Mouse (Mus musculus) forebrain, embryonic 15.5 days (tissue): ENCODE data around the gene Slc4a4. TPM values are rescaled to one million over a fixed set of nuclear protein-coding genes. Genes with fewer than 3 reads are reported as not detected.

Source experiments
- ATAC-seq: fragments of 200-750 bp; cut with Nextera tagmentation; replicated peaks from 2 replicates; pipeline ENCODE4 v1.8.0; 2017; ENCODE audit warnings: mild to moderate bottlenecking, moderate TSS enrichment, moderate library complexity
- H3K27ac ChIP-seq: fragments of 300-500 bp; sonication (generic); replicated peaks from 2 replicates; pipeline ENCODE4 v1.5.1; 2015; ENCODE audit warnings: mild to moderate bottlenecking, inconsistent platforms
- H3K27me3 ChIP-seq: fragments of 300-500 bp; sonication (generic); 2 replicates; pipeline ENCODE4 v1.6.1; 2015; ENCODE audit warnings: inconsistent platforms
- H3K36me3 ChIP-seq: fragments of 300-500 bp; sonication (generic); 2 replicates; pipeline ENCODE4 v1.6.1; 2015; ENCODE audit warnings: mild to moderate bottlenecking, inconsistent platforms
- H3K4me1 ChIP-seq: fragments of 300-500 bp; sonication (generic); 2 replicates; pipeline ENCODE4 v1.6.1; 2015; ENCODE audit warnings: inconsistent platforms
- H3K4me2 ChIP-seq: fragments of 300-500 bp; sonication (generic); replicated peaks from 2 replicates; pipeline ENCODE4 v1.6.1; 2015; ENCODE audit warnings: mild to moderate bottlenecking, inconsistent platforms
- H3K4me3 ChIP-seq: fragments of 300-500 bp; sonication (generic); 2 replicates; pipeline ENCODE4 v1.5.1; 2015; ENCODE audit warnings: mild to moderate bottlenecking, inconsistent platforms
- H3K9ac ChIP-seq: fragments of 300-500 bp; sonication (generic); replicated peaks from 2 replicates; pipeline ENCODE4 v1.6.1; 2015; ENCODE audit warnings: mild to moderate bottlenecking, inconsistent platforms
- H3K9me3 ChIP-seq: fragments of 300-500 bp; sonication (generic); 2 replicates; pipeline ENCODE4 v1.6.1; 2016; ENCODE audit warnings: inconsistent platforms
- WGBS: fragments of 180-500 bp; shearing (Covaris S2); methylation state at CpG from one replicate; pipeline ENCODE4 v1.1.7; 2015; ENCODE audit warnings: mixed read lengths; 5-methylcytosine and 5-hydroxymethylcytosine counted together
- polyA plus RNA-seq: library from polyadenylated mRNA; unstranded; fragments of >200 nt; fragmentation: Nextera tagmentation; extraction: Ambion mirVana; gene quantifications from 2 replicates; pipeline ENCODE4 v1.2.1, GENCODE M21; 2015

Gene Slc4a4
- polyA plus RNA-seq, 1 experiment from 2014 or later: 4.1 TPM

DNA sequence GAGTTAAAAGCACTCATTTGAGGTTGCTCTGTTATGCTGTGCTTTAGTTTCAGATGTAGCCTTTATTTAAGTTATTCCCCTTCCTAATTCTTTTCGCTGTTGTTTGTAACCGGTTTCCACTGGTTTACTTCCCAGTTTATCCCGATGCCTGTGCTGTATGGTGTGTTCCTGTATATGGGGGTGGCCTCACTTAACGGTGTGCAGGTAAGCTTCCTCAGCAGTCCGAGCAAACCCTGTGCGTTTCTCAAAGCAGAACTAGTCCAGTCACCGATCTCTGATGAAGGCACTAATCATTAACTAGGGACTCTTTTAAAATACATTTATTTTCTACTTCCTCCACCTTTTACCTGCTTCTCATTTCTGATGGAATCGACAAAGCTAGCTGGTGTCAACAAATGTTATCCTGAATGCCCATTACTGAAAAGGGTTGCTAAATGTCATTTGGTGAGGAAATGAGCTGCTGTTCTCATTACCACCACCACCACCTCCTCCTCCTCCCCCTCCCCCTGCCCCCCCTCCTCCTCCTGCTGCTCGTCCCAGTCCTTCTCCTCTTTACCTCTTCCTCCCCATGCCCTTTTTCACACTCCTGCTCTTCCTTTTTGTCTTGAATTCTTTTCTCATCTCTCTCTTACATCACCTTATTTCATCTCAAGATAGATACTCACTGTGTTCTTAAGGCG lies 336.6 kb downstream of the Slc4a4 start:
- no peaks in the 10 kb centered on the region for H3K27me3 ChIP-seq
- H3K27ac ChIP-seq: no peak overlapping the region
- peaks cover 5% of the 10 kb centered on the region; the same call in 1 of the 2 replicates for H3K4me1 ChIP-seq
- H3K9ac ChIP-seq: no peak overlapping the region
- 46% methylated on average over 10 of the region's 10 CpGs for WGBS
- H3K4me3 ChIP-seq: no peak overlapping the region
- H3K9me3 ChIP-seq: no peaks in the 10 kb centered on the region
- no peaks in the 10 kb centered on the region for H3K36me3 ChIP-seq
- ATAC-seq: no peak; the same call in 1 of the 2 replicates
- H3K4me2 ChIP-seq: no peak overlapping the region

DNA sequence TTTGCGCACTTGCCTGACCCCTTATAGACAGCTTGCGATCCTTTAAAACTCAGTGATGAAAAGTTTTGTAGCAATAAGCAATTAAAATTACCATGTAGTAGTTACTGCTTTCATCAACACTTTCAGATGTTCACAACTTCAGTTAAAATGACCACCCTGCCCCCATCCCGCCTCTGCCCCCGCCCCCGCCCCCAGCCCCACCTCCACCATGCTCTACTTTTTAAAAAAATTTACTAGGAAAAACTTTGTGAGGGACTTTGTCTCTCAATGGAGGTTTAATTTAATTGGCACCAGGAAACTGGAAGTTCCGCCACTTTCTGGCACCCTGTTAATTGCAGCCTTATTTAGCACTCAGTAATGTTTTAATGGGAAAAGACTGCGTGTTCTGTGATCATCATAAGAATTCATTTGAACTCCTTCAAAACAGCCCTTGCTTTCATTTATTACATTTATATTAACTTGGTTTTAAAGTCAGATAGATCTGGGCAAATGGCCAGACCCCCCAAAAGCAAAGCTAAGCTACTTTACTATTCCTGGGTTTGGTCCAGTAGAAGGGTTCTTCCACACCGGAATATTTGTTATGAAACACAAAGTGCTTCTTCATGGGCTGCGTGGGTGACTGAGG lies 337.2 kb downstream of the Slc4a4 start:
- Histone ChIP-seq H3K9ac (no peak overlapping the region), H3K4me1 (peaks cover 5% of the 10 kb centered on the region; the same call in 1 of the 2 replicates), H3K4me2 (no peak overlapping the region), H3K4me3 (no peak overlapping the region), H3K36me3 (no peaks in the 10 kb centered on the region), H3K27me3 (no peaks in the 10 kb centered on the region), H3K27ac (no peak overlapping the region), H3K9me3 (no peaks in the 10 kb centered on the region)
- WGBS: 40% methylated on average over 9 of the region's 9 CpGs
- 0 out of 2 replicates have a peak, but pooled peaks have one; percentile 49 for ATAC-seq

GRCm38 (mm10) chr5:89227948-89228347 lies 341.3 kb downstream of the Slc4a4 start:
- no peak for ATAC-seq

GRCm38 (mm10) chr5:89229606-89230005 lies 343.0 kb downstream of the Slc4a4 start:
- 85% methylated on average over 5 of the region's 5 CpGs for WGBS
- ATAC-seq: no peak

More at GRCm38 (mm10) chr5:89227948-89228347, 341.3 kb downstream of the Slc4a4 start:
- H3K27ac ChIP-seq: no peak overlapping the region
- H3K9me3 ChIP-seq: no peaks in the 10 kb centered on the region
- H3K9ac ChIP-seq: no peak overlapping the region
- no peak overlapping the region for H3K4me3 ChIP-seq
- H3K4me1 ChIP-seq: peaks cover 5% of the 10 kb centered on the region; the same call in 1 of the 2 replicates
- H3K36me3 ChIP-seq: no peaks in the 10 kb centered on the region
- no peaks in the 10 kb centered on the region for H3K27me3 ChIP-seq
- H3K4me2 ChIP-seq: no peak overlapping the region
- 84% methylated on average over 2 of the region's 2 CpGs for WGBS

GRCm38 (mm10) chr5:89232313-89232712 lies 345.7 kb downstream of the Slc4a4 start:
- ATAC-seq: no peak
- no peaks in the 10 kb centered on the region for H3K9me3 ChIP-seq

More at GRCm38 (mm10) chr5:89229606-89230005, 343.0 kb downstream of the Slc4a4 start:
- Histone ChIP-seq H3K9me3 (no peaks in the 10 kb centered on the region), H3K27ac (no peak overlapping the region), H3K36me3 (no peaks in the 10 kb centered on the region), H3K27me3 (no peaks in the 10 kb centered on the region), H3K4me1 (no peaks in the 10 kb centered on the region), H3K4me3 (no peak overlapping the region), H3K9ac (no peak overlapping the region), H3K4me2 (no peak overlapping the region)

GRCm38 (mm10) chr5:89251806-89252205 lies 365.2 kb downstream of the Slc4a4 start:
- no peak overlapping the region for H3K9ac ChIP-seq
- H3K27ac ChIP-seq: no peak overlapping the region
- no peaks in the 10 kb centered on the region for H3K27me3 ChIP-seq
- no peak overlapping the region for H3K4me2 ChIP-seq
- WGBS: 86% methylated on average over 5 of the region's 5 CpGs
- H3K4me3 ChIP-seq: no peak overlapping the region
- no peaks in the 10 kb centered on the region for H3K4me1 ChIP-seq
- no peaks in the 10 kb centered on the region for H3K36me3 ChIP-seq
- no peak for ATAC-seq
- no peaks in the 10 kb centered on the region for H3K9me3 ChIP-seq

More at GRCm38 (mm10) chr5:89232313-89232712, 345.7 kb downstream of the Slc4a4 start:
- no peak overlapping the region for H3K9ac ChIP-seq
- no peak overlapping the region for H3K4me3 ChIP-seq
- H3K4me1 ChIP-seq: no peaks in the 10 kb centered on the region
- 90% methylated on average over 7 of the region's 7 CpGs for WGBS
- H3K27me3 ChIP-seq: no peaks in the 10 kb centered on the region
- H3K4me2 ChIP-seq: no peak overlapping the region
- no peak overlapping the region for H3K27ac ChIP-seq
- no peaks in the 10 kb centered on the region for H3K36me3 ChIP-seq

DNA sequence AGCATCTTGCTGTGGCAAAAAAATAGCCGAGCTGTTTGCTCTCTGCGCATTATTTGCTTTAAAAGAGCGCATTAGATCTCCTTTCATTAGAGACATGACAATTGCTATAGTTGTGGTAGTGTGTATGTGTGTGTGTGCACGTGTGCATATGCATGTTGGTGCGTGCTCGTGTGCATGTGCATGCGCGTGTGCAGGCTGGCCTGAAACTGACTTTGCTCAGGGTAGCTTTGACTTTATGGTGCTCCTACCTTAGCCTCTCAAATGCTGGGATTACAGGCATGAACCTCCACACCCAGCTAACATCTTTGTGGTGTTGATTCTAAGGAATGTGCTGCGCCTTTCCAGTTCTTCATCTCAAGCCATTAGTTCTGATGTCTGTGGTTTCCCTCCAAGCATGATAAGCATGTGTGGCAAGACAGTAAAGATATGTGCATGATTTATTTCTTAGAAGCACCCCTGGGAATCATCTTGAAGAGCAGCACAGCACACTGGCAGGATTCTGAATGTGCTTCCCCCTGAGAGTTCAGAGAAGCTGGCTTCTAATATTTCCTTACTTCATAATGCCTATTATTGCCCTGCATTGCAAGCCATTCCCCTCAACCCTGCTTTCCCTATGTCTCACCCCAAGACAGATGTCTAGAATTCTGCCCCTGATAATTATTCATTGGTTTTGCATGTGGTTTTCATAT lies 373.3 kb downstream of the Slc4a4 start:
- H3K4me1 ChIP-seq: no peaks in the 10 kb centered on the region
- no peak for ATAC-seq
- no peaks in the 10 kb centered on the region for H3K36me3 ChIP-seq
- H3K27ac ChIP-seq: no peak overlapping the region
- whole genome bisulfite sequencing: 91% methylated on average over 9 of the region's 9 CpGs
- no peak overlapping the region for H3K4me3 ChIP-seq
- no peak overlapping the region for H3K9ac ChIP-seq
- H3K27me3 ChIP-seq: no peaks in the 10 kb centered on the region
- H3K4me2 ChIP-seq: no peak overlapping the region
- H3K9me3 ChIP-seq: no peaks in the 10 kb centered on the region

GRCm38 (mm10) chr5:89277049-89277448 lies 390.4 kb downstream of the Slc4a4 start:
- Histone ChIP-seq H3K4me3 (no peak overlapping the region), H3K9me3 (no peaks in the 10 kb centered on the region), H3K9ac (no peak overlapping the region), H3K36me3 (no peaks in the 10 kb centered on the region), H3K27ac (no peak overlapping the region), H3K4me1 (no peaks in the 10 kb centered on the region), H3K27me3 (no peaks in the 10 kb centered on the region), H3K4me2 (no peak overlapping the region)
- ATAC-seq: no peak
- 79% methylated on average over 2 of the region's 2 CpGs for WGBS

- H3K36me3 ChIP-seq: no peaks in the 10 kb centered on the region
- no peak overlapping the region for H3K27ac ChIP-seq
- H3K9ac ChIP-seq: no peak overlapping the region
- 87% methylated on average over 5 of the region's 5 CpGs for WGBS
- no peaks in the 10 kb centered on the region for H3K27me3 ChIP-seq
- no peak overlapping the region for H3K4me2 ChIP-seq
- ATAC-seq: no peak
- no peaks in the 10 kb centered on the region for H3K9me3 ChIP-seq
- no peak overlapping the region for H3K4me3 ChIP-seq
- H3K4me1 ChIP-seq: no peaks in the 10 kb centered on the region
Measured at GRCm38 (mm10) chr5:89277616-89278015, 391.0 kb downstream of the Slc4a4 start.

GRCm38 (mm10) chr5:89278309-89278708 lies 391.7 kb downstream of the Slc4a4 start:
- Histone ChIP-seq H3K27me3 (no peaks in the 10 kb centered on the region), H3K4me2 (no peak overlapping the region), H3K4me1 (no peaks in the 10 kb centered on the region), H3K9ac (no peak overlapping the region), H3K4me3 (no peak overlapping the region), H3K9me3 (no peaks in the 10 kb centered on the region), H3K36me3 (no peaks in the 10 kb centered on the region), H3K27ac (no peak overlapping the region)
- no peak for ATAC-seq

DNA sequence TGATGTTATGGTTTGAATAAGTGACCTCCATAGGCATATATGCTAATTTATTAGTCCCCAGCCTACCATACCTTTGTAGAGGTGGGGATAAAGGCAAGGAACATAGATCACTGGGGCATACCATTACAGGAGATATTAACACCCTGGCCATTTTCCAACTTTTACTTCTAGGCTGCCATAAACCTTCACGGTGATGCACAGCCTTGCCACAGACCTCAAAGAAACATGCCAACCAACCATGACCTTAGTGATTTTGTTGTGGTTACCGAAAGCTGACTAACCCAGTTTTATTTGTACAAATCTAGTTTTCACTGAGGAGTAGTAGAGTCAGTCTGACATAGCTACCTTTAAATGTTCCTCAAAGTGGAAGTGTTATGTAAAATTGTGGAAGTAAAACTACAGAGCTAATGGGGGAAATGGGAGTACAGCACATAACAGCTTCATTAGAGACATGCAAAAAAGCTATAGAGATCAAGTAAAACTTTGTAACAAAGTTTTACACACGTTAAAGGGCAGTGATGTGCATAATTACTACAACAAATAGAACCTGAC lies 393.8 kb downstream of the Slc4a4 start:
- ATAC-seq: no peak
- no peaks in the 10 kb centered on the region for H3K4me1 ChIP-seq
- WGBS: 76% methylated on average over 3 of the region's 3 CpGs
- H3K4me3 ChIP-seq: no peak overlapping the region
- no peaks in the 10 kb centered on the region for H3K27me3 ChIP-seq
- H3K36me3 ChIP-seq: no peaks in the 10 kb centered on the region
- H3K9ac ChIP-seq: no peak overlapping the region
- H3K9me3 ChIP-seq: no peaks in the 10 kb centered on the region
- no peak overlapping the region for H3K27ac ChIP-seq
- H3K4me2 ChIP-seq: no peak overlapping the region
